Mouse (Mus musculus): ENCODE measurements around the gene Efr3b.

The Efr3b gene

GRCm38 (mm10) chr12:4038061-4039041, at the start of gene Efr3b:
TSS of gene Efr3b (minus strand) at chr12:4038915.
- in situ Hi-C loops (cut with MboI; ENCODE audit: low sequenced_read_pairs), result no loop called here

GRCm38 (mm10) chr12:4083441-4083840, 44.7 kb upstream of the Efr3b start:
- in situ Hi-C loops (cut with MboI; ENCODE audit: low sequenced_read_pairs), result no loop called here

GRCm38 (mm10) chr12:4082132-4083001, 43.7 kb upstream of the Efr3b start, which contains the start of gene Dnajc27:
TSS of gene Dnajc27 (plus strand) at chr12:4082583.
- in situ Hi-C loops (cut with MboI; ENCODE audit: low sequenced_read_pairs), result no loop called here

- in situ Hi-C loops (cut with MboI; ENCODE audit: low sequenced_read_pairs), result no loop called here
Observed at GRCm38 (mm10) chr12:4080311-4080710, 41.6 kb upstream of the Efr3b start.

DNA sequence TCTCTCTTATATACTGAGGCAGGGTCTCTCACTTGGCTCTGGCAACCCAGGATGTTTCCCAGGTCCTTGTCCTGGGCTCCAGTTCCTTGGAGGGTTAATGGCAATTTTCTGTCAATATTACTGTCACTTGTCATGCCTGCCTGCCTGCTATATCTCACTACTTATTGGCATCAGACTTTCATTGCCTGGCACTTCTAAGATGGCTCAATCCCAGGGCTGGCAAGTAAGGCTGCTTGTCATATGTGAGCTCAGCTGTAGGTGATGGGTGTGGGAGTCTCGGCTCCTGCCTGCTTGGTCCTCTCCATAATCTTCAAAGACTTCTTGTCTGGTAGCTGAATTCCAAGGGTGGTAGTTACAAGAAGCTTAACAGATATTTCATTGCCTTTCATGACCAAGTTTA, 39.4 kb upstream of the Efr3b start:
- in situ Hi-C loops (cut with MboI; ENCODE audit: low sequenced_read_pairs), result loop anchor here (10.0 kb wide), 3 partner anchors 93 to 413 kb away; no protein-coding TSS in a partner anchor

DNA sequence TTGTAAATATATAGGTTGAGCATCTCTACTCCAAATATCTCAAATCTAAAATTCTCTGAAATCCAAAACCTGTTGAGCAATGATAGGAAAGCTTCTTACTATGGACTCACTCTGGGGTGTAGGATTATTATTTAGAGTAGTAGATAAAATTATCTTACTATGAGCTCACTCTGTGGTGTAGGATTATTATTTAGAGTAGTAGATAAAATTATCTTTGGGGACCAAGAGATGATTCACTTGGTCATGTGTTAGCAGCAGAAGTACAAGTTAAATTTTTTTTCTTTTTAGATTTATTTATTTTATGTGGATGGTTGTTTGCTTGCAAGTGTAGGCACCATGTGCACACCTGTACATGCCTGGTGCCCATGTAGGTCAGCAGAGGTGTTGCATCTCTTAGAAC, 37.7 kb upstream of the Efr3b start:
- in situ Hi-C loops (cut with MboI; ENCODE audit: low sequenced_read_pairs), result loop anchor here (10.0 kb wide), 3 partner anchors 92 to 412 kb away; no protein-coding TSS in a partner anchor

- in situ Hi-C loops (cut with MboI; ENCODE audit: low sequenced_read_pairs), result loop anchor here (10.0 kb wide), 3 partner anchors 91 to 411 kb away; no protein-coding TSS in a partner anchor
Observed at GRCm38 (mm10) chr12:4075407-4075806, 36.7 kb upstream of the Efr3b start.

DNA sequence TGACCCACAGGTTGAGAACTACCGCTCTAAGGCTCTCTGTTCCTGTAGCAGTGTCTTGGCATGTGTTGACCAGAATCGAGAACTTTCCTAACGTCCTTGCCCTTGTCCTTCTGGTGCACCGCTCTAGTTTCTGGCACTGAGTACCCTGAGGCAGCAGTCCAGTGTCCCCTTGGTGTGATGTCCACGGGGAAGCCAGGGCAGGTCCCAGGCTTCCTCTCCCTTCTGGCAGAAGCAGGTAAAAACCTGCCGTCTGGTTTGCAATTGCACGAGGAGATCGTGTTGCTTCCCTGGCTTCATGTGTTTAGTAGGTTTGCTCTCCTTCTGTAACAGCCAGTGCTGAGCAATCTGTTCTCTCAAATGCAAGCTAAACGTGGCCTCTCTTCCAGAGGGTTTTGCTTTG, 33.0 kb upstream of the Efr3b start:
- in situ Hi-C loops (cut with MboI; ENCODE audit: low sequenced_read_pairs), result loop anchor here (10.0 kb wide), 3 partner anchors 87 to 407 kb away; no protein-coding TSS in a partner anchor

- in situ Hi-C loops (cut with MboI; ENCODE audit: low sequenced_read_pairs), result no loop called here
Observed at GRCm38 (mm10) chr12:4068551-4068950, 29.8 kb upstream of the Efr3b start.

GRCm38 (mm10) chr12:4066681-4067459, 28.2 kb upstream of the Efr3b start:
- in situ Hi-C loops (cut with MboI; ENCODE audit: low sequenced_read_pairs), result no loop called here

DNA sequence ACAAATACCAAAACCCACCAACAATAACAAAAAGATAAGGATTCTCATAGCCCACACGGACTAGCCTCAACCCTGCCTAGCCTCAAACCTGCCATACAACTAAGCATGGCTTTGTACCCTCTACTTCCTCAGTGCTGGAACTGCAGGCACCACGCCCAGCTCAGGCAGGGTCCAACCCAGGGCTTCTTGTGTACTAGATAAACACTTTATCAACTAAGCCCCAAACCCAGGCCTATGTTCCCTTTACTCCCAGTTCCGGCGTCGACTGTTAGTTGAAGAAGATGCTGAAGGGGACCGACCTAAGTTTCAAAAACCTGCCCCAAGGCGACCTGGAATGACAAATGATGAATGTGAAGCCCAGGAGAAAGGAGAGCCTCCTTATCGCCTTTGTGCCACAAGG, 27.2 kb upstream of the Efr3b start:
- in situ Hi-C loops (cut with MboI; ENCODE audit: low sequenced_read_pairs), result no loop called here

DNA sequence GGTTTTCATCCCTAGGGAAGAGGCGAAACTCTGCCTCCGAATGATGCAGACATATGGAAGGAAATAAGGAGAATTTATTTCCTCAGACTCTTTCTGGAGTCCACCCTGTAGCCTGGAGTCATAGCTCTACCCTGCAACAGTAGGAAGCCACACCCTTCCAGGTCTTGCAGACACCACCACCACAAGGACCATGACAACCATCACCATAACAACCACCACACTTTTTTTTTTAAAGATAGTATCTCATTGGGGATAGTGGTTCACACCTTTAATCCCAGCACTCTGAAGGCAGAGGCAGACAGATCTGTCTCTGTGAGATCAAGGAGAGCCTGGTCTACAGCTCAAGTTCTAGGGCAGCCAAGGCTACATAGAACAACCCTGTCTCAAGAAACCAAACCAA, 26.8 kb upstream of the Efr3b start:
- in situ Hi-C loops (cut with MboI; ENCODE audit: low sequenced_read_pairs), result no loop called here

DNA sequence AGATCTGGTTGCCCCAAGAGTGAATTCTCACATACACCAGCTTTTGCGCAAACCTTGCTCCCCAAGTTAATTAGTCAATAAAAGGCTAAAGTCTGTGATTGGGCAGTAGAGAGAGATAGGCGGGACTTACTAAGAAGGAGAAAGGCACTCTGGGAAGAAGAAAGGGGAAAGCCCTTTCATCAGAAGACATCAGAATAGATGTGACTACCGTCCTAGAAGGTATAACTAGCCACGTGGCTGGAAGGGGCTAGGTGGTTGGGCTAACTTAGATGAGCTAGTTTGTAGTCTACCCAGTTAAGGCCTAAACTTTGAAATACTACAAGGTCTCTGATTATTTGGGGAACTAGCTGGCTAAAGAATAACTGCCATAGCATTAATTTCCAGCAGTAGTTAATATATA, 21.0 kb upstream of the Efr3b start:
- in situ Hi-C loops (cut with MboI; ENCODE audit: low sequenced_read_pairs), result no loop called here

DNA sequence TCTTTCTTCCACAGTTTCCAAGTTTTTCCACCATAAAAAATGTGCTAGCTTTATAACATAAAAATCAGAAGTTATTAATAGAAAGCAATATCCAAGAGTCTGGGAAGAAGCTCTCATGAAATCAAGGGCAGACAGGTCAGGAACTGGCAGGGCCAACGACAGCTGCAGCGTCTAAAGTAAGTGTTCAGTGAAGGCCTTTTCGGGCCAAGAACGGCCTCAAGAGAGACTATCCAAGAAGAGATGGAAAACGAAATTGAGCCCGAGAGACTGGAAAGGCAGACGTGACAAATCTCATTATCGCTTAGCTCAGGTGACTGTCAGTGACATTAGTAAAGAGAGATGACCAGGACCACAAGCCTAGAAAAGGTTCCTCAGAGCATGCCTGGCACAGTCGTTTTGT, 19.6 kb upstream of the Efr3b start:
- in situ Hi-C loops (cut with MboI; ENCODE audit: low sequenced_read_pairs), result no loop called here

- in situ Hi-C loops (cut with MboI; ENCODE audit: low sequenced_read_pairs), result no loop called here
Observed at GRCm38 (mm10) chr12:4054845-4055244, 16.1 kb upstream of the Efr3b start.

- in situ Hi-C loops (cut with MboI; ENCODE audit: low sequenced_read_pairs), result no loop called here
Observed at GRCm38 (mm10) chr12:4053643-4054042, 14.9 kb upstream of the Efr3b start.

DNA sequence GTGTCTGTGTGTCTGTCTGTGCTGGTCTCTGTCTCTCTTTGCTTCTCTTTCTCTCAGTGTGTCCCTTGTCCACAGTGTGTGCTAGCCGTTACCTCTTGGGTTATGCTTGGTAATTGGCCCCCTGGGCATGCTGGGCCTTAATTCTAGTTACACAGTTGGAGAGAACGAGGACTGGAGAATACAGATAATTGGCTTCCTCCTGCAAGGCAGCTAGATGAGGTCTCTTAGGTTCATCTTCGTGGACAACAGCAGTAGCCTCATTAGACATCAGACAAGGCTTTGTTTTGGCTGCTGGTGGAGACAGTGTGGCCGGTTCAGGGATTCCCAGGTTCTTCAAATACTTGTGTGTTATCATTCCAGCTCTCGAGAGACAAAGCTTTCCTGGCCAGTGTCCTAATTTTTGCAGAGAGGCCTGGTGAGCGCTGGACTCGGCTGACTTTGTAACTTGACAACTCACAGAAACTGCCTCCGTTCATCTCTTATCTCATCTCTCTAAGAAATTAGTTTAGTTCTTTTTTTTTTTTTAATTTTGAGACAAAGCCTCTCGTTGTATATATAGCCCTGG, 12.2 kb upstream of the Efr3b start:
- in situ Hi-C loops (cut with MboI; ENCODE audit: low sequenced_read_pairs), result no loop called here

DNA sequence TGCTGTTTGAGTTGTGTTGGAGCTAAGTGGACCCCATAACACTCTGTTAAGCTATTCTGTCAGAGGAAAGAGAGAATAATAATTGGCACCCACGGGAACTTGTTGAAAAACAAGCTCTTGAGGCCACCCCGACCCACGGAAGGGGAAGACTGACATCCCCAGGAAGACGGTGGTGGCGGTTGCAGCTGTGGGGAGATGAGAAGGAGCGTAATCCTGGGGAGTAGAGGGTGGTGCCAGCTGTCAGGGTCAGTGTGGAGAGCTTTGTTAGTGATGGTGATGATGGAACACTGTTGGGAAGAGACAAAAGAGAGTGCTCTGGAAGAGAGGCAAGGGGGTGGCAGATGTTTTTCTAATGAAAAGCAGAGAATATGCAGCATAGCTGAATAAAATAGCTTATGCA, 9.3 kb upstream of the Efr3b start:
- in situ Hi-C loops (cut with MboI; ENCODE audit: low sequenced_read_pairs), result no loop called here

DNA sequence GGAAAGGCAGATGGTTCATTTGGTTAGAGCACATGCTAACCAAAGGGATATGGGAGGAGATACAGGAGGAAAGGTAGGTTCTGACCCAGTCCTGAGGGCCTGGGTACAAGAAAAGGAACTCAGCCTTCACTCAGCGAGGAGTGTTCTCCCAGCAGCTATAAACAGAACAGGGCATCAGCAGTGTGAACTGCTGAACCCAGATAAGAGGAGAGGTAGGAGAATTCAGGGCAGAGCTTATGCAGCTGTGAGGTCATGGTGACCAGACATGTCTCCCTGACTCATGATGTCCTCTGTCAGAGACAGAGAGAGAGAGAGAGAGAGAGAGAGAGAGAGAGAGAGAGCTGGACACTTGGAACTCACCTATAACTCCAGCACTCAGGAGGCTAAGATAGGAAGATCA, 7.3 kb upstream of the Efr3b start:
- in situ Hi-C loops (cut with MboI; ENCODE audit: low sequenced_read_pairs), result no loop called here

GRCm38 (mm10) chr12:4042411-4042810, 3.7 kb upstream of the Efr3b start:
- in situ Hi-C loops (cut with MboI; ENCODE audit: low sequenced_read_pairs), result no loop called here
